Mouse (Mus musculus) lung, postnatal 0 days (tissue): ENCODE measurements around the gene BC037034.

ENCODE experiments used
- CTCF ChIP-seq: IDR thresholded peaks from 2 replicates; pipeline ENCODE4 v1.5.1; 2016; ENCODE audit warnings: antibody characterized with exemption, mild to moderate bottlenecking
- EP300 ChIP-seq: IDR thresholded peaks from 2 replicates; pipeline ENCODE4 v1.6.1; 2016; ENCODE audit warnings: antibody characterized with exemption, mild to moderate bottlenecking, control low read depth

DNA sequence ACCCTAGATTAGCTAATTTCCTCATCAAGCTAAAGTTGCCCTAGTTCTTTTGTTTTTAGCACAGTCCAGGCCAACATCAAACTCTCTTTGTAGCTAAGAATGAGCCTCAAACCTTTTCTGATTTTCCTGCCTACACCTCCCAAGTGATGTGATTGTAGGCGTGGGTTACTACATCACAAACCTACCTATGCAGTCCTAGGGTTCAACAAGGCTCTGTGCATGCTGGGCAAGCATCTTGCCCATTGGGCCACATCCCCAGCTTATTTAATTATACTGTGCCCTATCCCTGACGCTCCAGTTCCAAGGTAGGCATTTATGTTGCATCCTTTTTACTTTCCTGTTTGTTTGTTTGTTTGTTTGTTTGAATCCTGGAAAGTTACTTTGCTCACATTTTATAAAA, 38.1 kb downstream of the BC037034 start, which contains the start of gene Nxpe5:
- TF ChIP-seq CTCF (no peak), EP300 (no peak)
